Mouse (Mus musculus) frontal cortex, adult 2 months (tissue): ENCODE results near the gene Tyrobp. TPM values are rescaled to one million over a fixed set of nuclear protein-coding genes. Genes with fewer than 3 reads are reported as not detected.

Experiments used
- DNase-seq, 2 experiments: peaks; one replicate each; pipeline ENCODE4 v3.0.0; 2022; ENCODE audit warnings: low spot score in 1 of 2; ENCODE audit errors: extremely low spot score in 1 of 2
- polyA plus RNA-seq: library from polyadenylated mRNA; depleted of rRNA; stranded (reverse); fragments of >200 nt; gene quantifications from 2 replicates; pipeline ENCODE4 v1.2.3, GENCODE M21; 2012

Tyrobp gene
- polyA plus RNA-seq, 1 experiment = 80.4 TPM

GRCm38 (mm10) chr7:30422560-30422959 lies 9.0 kb downstream of the Tyrobp start:
- DNase-seq = no peak

GRCm38 (mm10) chr7:30423071-30423641 lies 9.6 kb downstream of the Tyrobp start:
- DNase-seq = peak in 1 of 2 experiments; percentile 77

- DNase-seq = no peak
Measured at GRCm38 (mm10) chr7:30429327-30429726, 15.8 kb downstream of the Tyrobp start.

- DNase-seq = no peak
Measured at GRCm38 (mm10) chr7:30430191-30430590, 16.6 kb downstream of the Tyrobp start.

GRCm38 (mm10) chr7:30431793-30432192 lies 18.2 kb downstream of the Tyrobp start:
- peak; percentile 82 to 95 for DNase-seq

- no peak for DNase-seq
Measured at GRCm38 (mm10) chr7:30434238-30434637, 20.7 kb downstream of the Tyrobp start.

GRCm38 (mm10) chr7:30434701-30435100 lies 21.1 kb downstream of the Tyrobp start:
- DNase-seq = no peak

GRCm38 (mm10) chr7:30435156-30435555 lies 21.6 kb downstream of the Tyrobp start:
- DNase-seq = no peak

- DNase-seq = no peak
Measured at GRCm38 (mm10) chr7:30436879-30437278, 23.3 kb downstream of the Tyrobp start.

- no peak for DNase-seq
Measured at GRCm38 (mm10) chr7:30439734-30440133, 26.2 kb downstream of the Tyrobp start.

GRCm38 (mm10) chr7:30440697-30441096 lies 27.1 kb downstream of the Tyrobp start:
- peak in 1 of 2 experiments; percentile 78 for DNase-seq

- no peak for DNase-seq
Measured at GRCm38 (mm10) chr7:30443696-30444095, 30.1 kb downstream of the Tyrobp start.

GRCm38 (mm10) chr7:30444154-30444970 lies 30.8 kb downstream of the Tyrobp start:
- peak; percentile 61 to 75 for DNase-seq

- peak in 1 of 2 experiments; percentile 83 for DNase-seq
Measured at GRCm38 (mm10) chr7:30444971-30445751, 31.6 kb downstream of the Tyrobp start, which contains the start of gene Aplp1. TSS of gene Aplp1 (minus strand) at chr7:30445535.

GRCm38 (mm10) chr7:30450241-30450640 lies 36.7 kb downstream of the Tyrobp start:
- DNase-seq = no peak

GRCm38 (mm10) chr7:30453327-30453726 lies 39.8 kb downstream of the Tyrobp start:
- DNase-seq = no peak

- DNase-seq = no peak
Measured at GRCm38 (mm10) chr7:30453766-30454165, 40.2 kb downstream of the Tyrobp start.

GRCm38 (mm10) chr7:30454259-30454658 lies 40.7 kb downstream of the Tyrobp start:
- DNase-seq = no peak

GRCm38 (mm10) chr7:30456487-30456886 lies 42.9 kb downstream of the Tyrobp start:
- no peak for DNase-seq

- no peak for DNase-seq
Measured at GRCm38 (mm10) chr7:30456911-30457628, 43.5 kb downstream of the Tyrobp start.
